Mouse (Mus musculus) forebrain, embryonic 12.5 days (tissue): ENCODE results near the gene Hnrnpa0. TPM values are rescaled to one million over a fixed set of nuclear protein-coding genes. Genes with fewer than 3 reads are reported as not detected.

Experiments used
- ATAC-seq: fragments of 200-750 bp; cut with Nextera tagmentation; 2 replicates; pipeline ENCODE4 v1.8.0; 2017; ENCODE audit warnings: moderate TSS enrichment; ENCODE audit not compliant: low FRiP score
- H3K27ac ChIP-seq: fragments of 300-500 bp; sonication (generic); 2 replicates; pipeline ENCODE4 v1.5.1; 2016; ENCODE audit warnings: mild to moderate bottlenecking
- H3K27me3 ChIP-seq: fragments of 300-500 bp; sonication (generic); 2 replicates; pipeline ENCODE4 v1.6.1; 2016; ENCODE audit warnings: mild to moderate bottlenecking
- H3K36me3 ChIP-seq: fragments of 300-500 bp; sonication (generic); replicated peaks from 2 replicates; pipeline ENCODE4 v1.6.1; 2016; ENCODE audit warnings: mild to moderate bottlenecking
- H3K4me1 ChIP-seq: fragments of 300-500 bp; sonication (generic); 2 replicates; pipeline ENCODE4 v1.6.1; 2016
- H3K4me2 ChIP-seq: fragments of 300-500 bp; sonication (generic); 2 replicates; pipeline ENCODE4 v1.6.1; 2016; ENCODE audit warnings: mild to moderate bottlenecking, moderate library complexity
- H3K4me3 ChIP-seq: fragments of 300-500 bp; sonication (generic); replicated peaks from 2 replicates; pipeline ENCODE4 v1.5.1; 2016; ENCODE audit warnings: mild to moderate bottlenecking
- H3K9ac ChIP-seq: fragments of 300-500 bp; sonication (generic); 2 replicates; pipeline ENCODE4 v1.6.1; 2016; ENCODE audit warnings: mild to moderate bottlenecking
- H3K9me3 ChIP-seq: fragments of 300-500 bp; sonication (generic); 2 replicates; pipeline ENCODE4 v1.6.1; 2016
- WGBS: fragments of 180-500 bp; shearing (Covaris S2); methylation state at CpG from one replicate; pipeline ENCODE4 v1.1.7; 2016; 5-methylcytosine and 5-hydroxymethylcytosine counted together
- polyA plus RNA-seq: library from polyadenylated mRNA; unstranded; fragments of >200 nt; fragmentation: Nextera tagmentation; extraction: Ambion mirVana; gene quantifications from 2 replicates; pipeline ENCODE4 v1.2.1, GENCODE M21; 2016

The Hnrnpa0 gene
- polyA plus RNA-seq, 1 experiment from 2014 or later, result 69.5 TPM

- 89% methylated on average over 3 of the region's 3 CpGs for WGBS
Observed at GRCm38 (mm10) chr13:58124278-58124677, 4.1 kb downstream of the Hnrnpa0 start.

GRCm38 (mm10) chr13:58123381-58123780 lies 5.0 kb downstream of the Hnrnpa0 start:
- Histone ChIP-seq H3K36me3 (peaks cover 8% of the 10 kb centered on the region), H3K27ac (no peak overlapping the region), H3K4me3 (no peak overlapping the region), H3K4me1 (peaks cover 27% of the 10 kb centered on the region), H3K4me2 (no peak overlapping the region), H3K27me3 (no peaks in the 10 kb centered on the region), H3K9me3 (no peaks in the 10 kb centered on the region), H3K9ac (no peak overlapping the region)
- WGBS, result 77% methylated on average over 8 of the region's 8 CpGs
- ATAC-seq, result no peak

More at GRCm38 (mm10) chr13:58124278-58124677, 4.1 kb downstream of the Hnrnpa0 start:
- ATAC-seq, result no peak
- no peak overlapping the region for H3K9ac ChIP-seq
- no peaks in the 10 kb centered on the region for H3K9me3 ChIP-seq
- peaks cover 8% of the 10 kb centered on the region for H3K36me3 ChIP-seq
- H3K4me3 ChIP-seq, result no peak overlapping the region
- H3K4me2 ChIP-seq, result no peak overlapping the region
- H3K27ac ChIP-seq, result no peak overlapping the region
- no peaks in the 10 kb centered on the region for H3K27me3 ChIP-seq
- H3K4me1 ChIP-seq, result peaks cover 27% of the 10 kb centered on the region

GRCm38 (mm10) chr13:58122786-58123297 lies 5.5 kb downstream of the Hnrnpa0 start:
- Histone ChIP-seq H3K4me1 (peaks cover 27% of the 10 kb centered on the region), H3K4me2 (no peak overlapping the region), H3K9me3 (no peaks in the 10 kb centered on the region), H3K9ac (no peak overlapping the region), H3K27ac (no peak overlapping the region), H3K4me3 (no peak overlapping the region), H3K36me3 (peaks cover 8% of the 10 kb centered on the region), H3K27me3 (no peaks in the 10 kb centered on the region)
- WGBS, result 70% methylated on average over 10 of the region's 10 CpGs
- no peak for ATAC-seq

- H3K27ac ChIP-seq, result no peak overlapping the region
- no peak for ATAC-seq
- H3K27me3 ChIP-seq, result no peaks in the 10 kb centered on the region
- H3K9ac ChIP-seq, result no peak overlapping the region
- H3K36me3 ChIP-seq, result no peaks in the 10 kb centered on the region
- H3K4me1 ChIP-seq, result peaks cover 15% of the 10 kb centered on the region
- WGBS, result 68% methylated on average over 8 of the region's 8 CpGs
- no peak overlapping the region for H3K4me3 ChIP-seq
- H3K9me3 ChIP-seq, result no peaks in the 10 kb centered on the region
- no peak overlapping the region for H3K4me2 ChIP-seq
Observed at GRCm38 (mm10) chr13:58117318-58118017, 10.9 kb downstream of the Hnrnpa0 start.

GRCm38 (mm10) chr13:58116801-58117200 lies 11.6 kb downstream of the Hnrnpa0 start:
- 98% methylated on average over 2 of the region's 2 CpGs for WGBS
- Histone ChIP-seq H3K27me3 (0 out of 2 replicates have a peak, but pooled peaks cover 2% of the 10 kb centered on the region), H3K4me1 (peaks cover 22% of the 10 kb centered on the region), H3K4me3 (no peak overlapping the region), H3K9ac (no peak overlapping the region), H3K27ac (no peak overlapping the region), H3K9me3 (no peaks in the 10 kb centered on the region), H3K36me3 (no peaks in the 10 kb centered on the region), H3K4me2 (no peak overlapping the region)
- ATAC-seq, result no peak

- WGBS, result 70% methylated on average over 13 of the region's 13 CpGs
Observed at GRCm38 (mm10) chr13:58115227-58115626, 13.1 kb downstream of the Hnrnpa0 start.

GRCm38 (mm10) chr13:58113061-58113900 lies 15.1 kb downstream of the Hnrnpa0 start, which contains the start of gene Klhl3:
TSS of gene Klhl3 (minus strand) at chr13:58113592.
- Histone ChIP-seq H3K27ac (peak within 1 kb of the TSS; percentile 84), H3K27me3 (0 out of 2 replicates have a peak, but pooled peaks cover 8% of the 10 kb centered on the region), H3K9me3 (no peaks in the 10 kb centered on the region), H3K4me3 (peak within 1 kb of the TSS; percentile 53), H3K4me1 (peaks cover 23% of the 10 kb centered on the region), H3K4me2 (peak within 1 kb of the TSS; percentile 85), H3K9ac (peak within 1 kb of the TSS; percentile 67), H3K36me3 (no peaks in the 10 kb centered on the region)
- ATAC-seq, result peak; percentile 87
- WGBS, result under 1% methylated on average over 35 of the region's 35 CpGs

More at GRCm38 (mm10) chr13:58115227-58115626, 13.1 kb downstream of the Hnrnpa0 start:
- Histone ChIP-seq H3K4me1 (peaks cover 23% of the 10 kb centered on the region), H3K36me3 (no peaks in the 10 kb centered on the region), H3K4me3 (no peak overlapping the region), H3K9me3 (no peaks in the 10 kb centered on the region), H3K27me3 (0 out of 2 replicates have a peak, but pooled peaks cover 8% of the 10 kb centered on the region), H3K9ac (no peak overlapping the region), H3K4me2 (no peak overlapping the region), H3K27ac (no peak overlapping the region)
- ATAC-seq, result no peak

- H3K9me3 ChIP-seq, result no peaks in the 10 kb centered on the region
- peak overlapping the region; percentile 85 for H3K4me2 ChIP-seq
- no peaks in the 10 kb centered on the region for H3K36me3 ChIP-seq
- H3K4me1 ChIP-seq, result peaks cover 23% of the 10 kb centered on the region
- 0 out of 2 replicates have a peak, but pooled peaks have one; percentile 7 for ATAC-seq
- peak overlapping the region; percentile 67 for H3K9ac ChIP-seq
- H3K27me3 ChIP-seq, result 0 out of 2 replicates have a peak, but pooled peaks cover 8% of the 10 kb centered on the region
- H3K4me3 ChIP-seq, result peak overlapping the region; percentile 53
- H3K27ac ChIP-seq, result peak overlapping the region; percentile 84; the same call in 1 of the 2 replicates
- 14% methylated on average over 11 of the region's 11 CpGs for WGBS
Observed at GRCm38 (mm10) chr13:58112601-58113041, 15.7 kb downstream of the Hnrnpa0 start.

- peaks cover 23% of the 10 kb centered on the region for H3K4me1 ChIP-seq
- H3K4me3 ChIP-seq, result peak overlapping the region; percentile 53
- H3K9me3 ChIP-seq, result no peaks in the 10 kb centered on the region
- peak overlapping the region; percentile 85 for H3K4me2 ChIP-seq
- H3K27me3 ChIP-seq, result 0 out of 2 replicates have a peak, but pooled peaks cover 8% of the 10 kb centered on the region
- ATAC-seq, result no peak
- no peak overlapping the region for H3K27ac ChIP-seq
- peak overlapping the region; percentile 67; the same call in 1 of the 2 replicates for H3K9ac ChIP-seq
- no peaks in the 10 kb centered on the region for H3K36me3 ChIP-seq
- WGBS, result 72% methylated on average over 10 of the region's 10 CpGs
Observed at GRCm38 (mm10) chr13:58112191-58112590, 16.2 kb downstream of the Hnrnpa0 start.

- Histone ChIP-seq H3K27ac (no peak overlapping the region), H3K36me3 (no peaks in the 10 kb centered on the region), H3K4me3 (no peak overlapping the region), H3K4me1 (peaks cover 23% of the 10 kb centered on the region), H3K9me3 (no peaks in the 10 kb centered on the region), H3K4me2 (no peak overlapping the region), H3K9ac (no peak overlapping the region), H3K27me3 (0 out of 2 replicates have a peak, but pooled peaks cover 8% of the 10 kb centered on the region)
- WGBS, result 95% methylated on average over 6 of the region's 6 CpGs
- ATAC-seq, result no peak
Observed at GRCm38 (mm10) chr13:58111306-58111705, 17.1 kb downstream of the Hnrnpa0 start.

- H3K36me3 ChIP-seq, result no peaks in the 10 kb centered on the region
- H3K27ac ChIP-seq, result peak overlapping the region; percentile 21; the same call in 1 of the 2 replicates
- H3K9ac ChIP-seq, result no peak overlapping the region
- no peaks in the 10 kb centered on the region for H3K27me3 ChIP-seq
- peak; percentile 76 for ATAC-seq
- H3K4me3 ChIP-seq, result no peak overlapping the region
- H3K4me1 ChIP-seq, result peaks cover 16% of the 10 kb centered on the region
- peak overlapping the region; percentile 23 for H3K4me2 ChIP-seq
- H3K9me3 ChIP-seq, result no peaks in the 10 kb centered on the region
- 8% methylated on average over 8 of the region's 8 CpGs for WGBS
Observed at GRCm38 (mm10) chr13:58090643-58091042, 37.7 kb downstream of the Hnrnpa0 start.

GRCm38 (mm10) chr13:58084396-58084795 lies 44.0 kb downstream of the Hnrnpa0 start:
- Histone ChIP-seq H3K4me2 (no peak overlapping the region), H3K27me3 (no peaks in the 10 kb centered on the region), H3K27ac (no peak overlapping the region), H3K36me3 (no peaks in the 10 kb centered on the region), H3K9me3 (no peaks in the 10 kb centered on the region), H3K4me1 (no peaks in the 10 kb centered on the region), H3K4me3 (no peak overlapping the region), H3K9ac (no peak overlapping the region)
- WGBS, result 94% methylated on average over 5 of the region's 5 CpGs
- no peak for ATAC-seq
